Mouse (Mus musculus): Measurements from ENCODE around the gene Txk. TPM values are rescaled to one million over a fixed set of nuclear protein-coding genes. Genes with fewer than 3 reads are reported as not detected.

Gene Txk
- total and polyA plus RNA-seq, 3 experiments: 0.10 to 0.23 TPM; not detected in 1

DNA sequence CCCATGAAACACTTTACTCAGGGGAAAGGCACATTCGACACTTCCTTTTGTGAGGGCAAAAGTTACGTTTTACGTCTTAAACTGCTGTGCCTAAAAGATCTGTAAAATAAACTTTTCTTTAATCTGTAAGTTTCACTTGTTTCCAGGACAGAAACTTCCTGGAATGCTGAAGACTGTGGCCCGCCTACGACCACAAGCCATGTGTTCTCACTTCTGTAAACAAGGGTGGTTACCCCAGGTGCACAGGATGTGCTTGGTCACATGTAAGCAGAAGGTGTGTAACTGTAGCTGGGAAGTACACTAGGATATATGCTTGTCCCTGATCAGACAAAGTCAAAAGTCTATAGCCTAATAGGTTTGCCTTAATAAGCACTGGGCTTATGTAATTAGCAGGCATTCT is 8.7 kb upstream of the Txk start:
- TF ChIP-seq MAZ (IDR thresholded peaks at IDR 0.05; ENCODE audit: low read depth, low read length): no peak
- TF ChIP-seq CTCF (IDR thresholded peaks at IDR 0.05 in 2 of 3, conservative IDR thresholded peaks at IDR 0.05 in 1 of 3; ENCODE audit: control insufficient read depth in 1 of 3, insufficient read depth in 1 of 3, low read depth in 2 of 3, low read length in 3 of 3, poor library complexity in 1 of 3, severe bottlenecking in 1 of 3): no peak
- TF ChIP-seq GATA1 (IDR thresholded peaks at IDR 0.05; ENCODE audit: low read depth, low read length): no peak
- no peak for TF ChIP-seq USF1 (IDR thresholded peaks at IDR 0.05; ENCODE audit: low read depth, low read length)
- TF ChIP-seq TBP (IDR thresholded peaks at IDR 0.05; ENCODE audit: low read depth, low read length): no peak
- no peak for TF ChIP-seq EP300 (IDR thresholded peaks at IDR 0.05; ENCODE audit: low read depth in 1 of 2, low read length in 2 of 2)
- no peaks in the 10 kb centered on the region for H3K27me3 ChIP-seq (ENCODE audit: control insufficient read depth in 1 of 2, insufficient read depth in 2 of 2, low read length in 2 of 2)

DNA sequence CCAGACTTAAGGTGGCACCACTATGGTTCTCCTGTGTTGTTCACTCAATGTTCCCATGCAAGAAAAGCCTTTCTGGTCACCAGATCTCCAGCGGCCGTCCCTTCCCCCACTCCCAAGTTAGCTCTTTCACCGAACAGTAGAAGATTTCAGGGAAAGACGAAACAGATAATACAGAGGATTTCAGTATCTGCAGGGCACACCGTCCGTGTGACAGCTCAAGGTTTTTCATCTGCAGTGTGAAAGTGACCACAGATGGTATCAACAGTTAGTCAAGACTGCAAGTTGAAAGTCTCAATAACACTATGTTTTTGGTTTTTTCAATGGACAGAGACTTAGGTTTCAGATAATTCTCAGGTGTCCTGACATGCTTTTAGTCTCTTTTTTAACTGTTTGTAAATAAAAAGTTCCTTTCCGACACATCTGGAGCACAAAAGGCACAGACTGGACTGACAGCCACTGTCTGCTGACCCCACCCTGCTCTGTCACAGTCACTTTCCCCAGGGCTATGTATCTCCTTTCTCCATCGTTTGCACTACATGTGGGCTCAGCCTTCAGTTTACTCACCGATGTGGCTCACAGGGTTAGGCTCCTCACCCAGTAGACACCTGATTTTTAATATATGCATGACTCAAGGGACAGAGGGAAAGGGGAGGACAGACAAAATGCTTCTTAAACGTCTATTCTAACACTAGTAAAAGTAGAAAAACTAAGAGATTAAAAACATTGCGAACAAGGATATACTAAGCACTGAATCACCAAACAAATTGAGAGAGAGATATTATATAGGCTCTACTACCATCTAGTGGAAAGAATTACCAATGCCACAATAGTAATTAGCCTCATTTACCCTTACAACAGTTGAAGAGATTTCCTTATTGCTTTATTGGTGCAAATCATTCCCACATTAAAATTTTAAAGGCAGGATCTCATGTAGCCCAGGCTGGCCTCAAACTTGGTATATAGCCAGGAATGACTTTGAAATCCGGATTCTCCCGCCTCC is 6.6 kb upstream of the Txk start:
- Histone ChIP-seq H3K4me3 (ENCODE audit: control insufficient read depth in 1 of 2, insufficient read depth in 1 of 2, low read depth in 2 of 2, low read length in 2 of 2) (no peak overlapping the region), H3K36me3 (ENCODE audit: control insufficient read depth in 1 of 2, insufficient read depth in 2 of 2, low read length in 2 of 2) (peaks cover 16 to 48% of the 10 kb centered on the region in 2 experiments), H3K9ac (ENCODE audit: control insufficient read depth, low read depth, low read length, poor library complexity, severe bottlenecking) (no peak overlapping the region), H3K27me3 (ENCODE audit: control insufficient read depth in 1 of 2, insufficient read depth in 2 of 2, low read length in 2 of 2) (no peaks in the 10 kb centered on the region), H3K27ac (ENCODE audit: control insufficient read depth, low read depth, low read length) (no peak overlapping the region), H3K4me1 (ENCODE audit: control insufficient read depth in 1 of 2, insufficient read depth in 2 of 2, low read length in 2 of 2) (peaks cover 0 to 11% of the 10 kb centered on the region in 2 experiments; a peak in 2 of 4 replicates), H3K79me2 (ENCODE audit: control insufficient read depth, insufficient read depth, low read length, poor library complexity) (no peaks in the 10 kb centered on the region), H3K9me3 (replicated peaks; ENCODE audit: insufficient read depth, low read length) (no peaks in the 10 kb centered on the region)
- TF ChIP-seq KAT2A (conservative IDR thresholded peaks at IDR 0.05; ENCODE audit: low read depth, low read length): no peak
- peak; percentile 62 for TF ChIP-seq RAD21 (IDR thresholded peaks at IDR 0.05; ENCODE audit: low read depth, low read length)
- no peak for TF ChIP-seq UBTF (IDR thresholded peaks at IDR 0.05; ENCODE audit: borderline replicate concordance, insufficient read depth, low read depth, low read length)
- peak in 2 of 3 experiments; percentile 17 to 43; a peak in 3 of 6 replicates for TF ChIP-seq CTCF (IDR thresholded peaks at IDR 0.05 in 2 of 3, conservative IDR thresholded peaks at IDR 0.05 in 1 of 3; ENCODE audit: control insufficient read depth in 1 of 3, insufficient read depth in 1 of 3, low read depth in 2 of 3, low read length in 3 of 3, poor library complexity in 1 of 3, severe bottlenecking in 1 of 3)
- no peak for TF ChIP-seq POLR2AphosphoS5 (IDR thresholded peaks at IDR 0.05; ENCODE audit: borderline replicate concordance, low read depth, low read length)
- no peak for TF ChIP-seq TCF12 (IDR thresholded peaks at IDR 0.05; ENCODE audit: low read depth, low read length)
- TF ChIP-seq ETS1 (IDR thresholded peaks at IDR 0.05; ENCODE audit: low read depth, low read length): no peak
- TF ChIP-seq ZNF384 (IDR thresholded peaks at IDR 0.05; ENCODE audit: low read depth, low read length): no peak
- peak; percentile 48 for TF ChIP-seq SMC3 (IDR thresholded peaks at IDR 0.05; ENCODE audit: low read depth, low read length)
- no peak for DNase-seq (ENCODE audit: low read depth, low spot score)

More for the DNA sequence above, 8.7 kb upstream of the Txk start:
- no peak overlapping the region for H3K9ac ChIP-seq (ENCODE audit: control insufficient read depth, low read depth, low read length, poor library complexity, severe bottlenecking)
- H3K36me3 ChIP-seq (ENCODE audit: control insufficient read depth in 1 of 2, insufficient read depth in 2 of 2, low read length in 2 of 2): peaks cover 20 to 43% of the 10 kb centered on the region in 2 experiments
- H3K27ac ChIP-seq (ENCODE audit: control insufficient read depth, low read depth, low read length): no peak overlapping the region
- no peaks in the 10 kb centered on the region for H3K9me3 ChIP-seq (replicated peaks; ENCODE audit: insufficient read depth, low read length)
- DNase-seq (ENCODE audit: low read depth, low spot score): no peak
- peaks cover 0 to 11% of the 10 kb centered on the region in 2 experiments; a peak in 2 of 4 replicates for H3K4me1 ChIP-seq (ENCODE audit: control insufficient read depth in 1 of 2, insufficient read depth in 2 of 2, low read length in 2 of 2)
- H3K4me3 ChIP-seq (ENCODE audit: control insufficient read depth in 1 of 2, insufficient read depth in 1 of 2, low read depth in 2 of 2, low read length in 2 of 2): no peak overlapping the region
- H3K79me2 ChIP-seq (ENCODE audit: control insufficient read depth, insufficient read depth, low read length, poor library complexity): no peaks in the 10 kb centered on the region
